Mouse (Mus musculus) 416B (cell line): ENCODE measurements around the gene Slc46a2.

ENCODE experiments used
- DNase-seq: peaks from one replicate; pipeline ENCODE4 v3.0.0; 2011; ENCODE audit warnings: low read depth

Gene Slc46a2

DNA sequence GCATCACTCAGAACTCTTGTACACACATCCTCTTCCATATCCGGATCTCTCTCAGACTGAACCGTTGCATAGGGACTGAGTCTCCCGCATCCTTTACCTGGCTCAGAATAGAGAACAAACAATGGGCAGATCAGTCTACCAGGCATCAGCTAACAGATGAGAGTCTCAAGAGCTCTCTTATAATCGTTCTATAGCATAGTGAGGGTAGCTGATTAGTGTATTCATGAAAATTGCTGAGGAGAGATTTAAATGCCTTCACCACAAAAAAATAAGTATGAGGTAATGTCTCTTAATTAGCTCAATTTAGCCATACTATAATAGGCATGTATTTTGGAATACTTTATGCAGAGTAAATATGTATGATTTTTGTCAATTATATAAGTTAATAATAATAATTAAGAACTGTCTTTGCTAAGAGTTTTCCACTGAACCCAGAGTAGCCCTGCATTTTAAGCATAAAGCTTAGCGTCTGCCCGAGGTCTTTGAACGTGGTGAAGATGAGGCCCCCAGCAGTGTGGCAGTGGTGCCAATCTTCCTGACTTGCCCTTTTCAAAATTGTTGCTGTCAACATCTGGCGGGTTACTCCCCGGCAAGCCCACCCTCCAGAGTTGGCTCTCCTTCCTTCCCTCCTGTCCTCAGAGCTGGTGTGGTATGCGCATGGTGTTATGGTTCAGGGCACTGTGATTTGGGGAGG, 23.0 kb downstream of the Slc46a2 start:
- DNase-seq, result no peak

DNA sequence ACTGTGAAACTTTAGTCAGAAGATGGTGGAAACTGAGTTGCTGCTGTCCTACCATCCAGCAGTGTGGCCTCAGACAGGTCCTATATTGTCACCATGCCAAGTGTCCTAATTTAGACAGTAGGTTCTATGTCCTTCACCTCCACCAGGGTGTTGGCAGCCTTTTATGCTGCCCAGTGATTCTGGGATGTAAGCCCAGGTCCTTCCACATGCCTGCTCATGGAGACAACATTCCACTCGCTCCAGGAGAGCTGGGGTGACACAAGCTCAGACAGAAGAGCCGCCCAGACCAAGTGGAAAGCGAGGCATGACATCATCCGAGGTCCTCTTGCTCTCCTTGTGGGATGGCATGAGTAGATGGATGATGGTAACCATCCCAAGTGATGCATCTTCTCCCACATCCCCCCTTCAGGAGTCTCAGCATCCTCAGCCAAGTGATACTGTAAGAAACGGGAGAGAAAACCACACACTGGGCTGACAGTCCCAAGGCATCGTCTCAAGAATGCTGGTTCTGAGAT, 24.7 kb downstream of the Slc46a2 start:
- no peak for DNase-seq

DNA sequence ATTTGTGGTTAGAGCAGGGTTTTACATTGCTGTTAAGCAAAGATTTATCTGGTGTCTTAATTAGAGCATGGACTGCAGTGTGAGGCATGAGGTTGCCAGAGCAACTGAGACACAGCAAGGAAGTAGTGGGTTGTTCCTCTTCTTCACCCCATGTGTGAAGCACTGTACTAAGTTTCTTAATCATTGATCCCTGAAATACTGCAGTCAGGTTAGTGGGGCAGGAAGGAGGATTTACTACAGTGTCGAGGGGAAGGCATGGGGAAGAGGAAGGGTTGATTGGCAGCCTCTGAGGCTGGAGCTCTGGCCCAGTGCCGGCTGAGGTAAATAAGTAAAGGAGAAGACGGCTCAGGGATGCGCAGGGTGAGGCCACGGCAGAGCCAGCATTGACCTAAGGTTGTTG, 26.8 kb downstream of the Slc46a2 start:
- DNase-seq, result no peak

DNA sequence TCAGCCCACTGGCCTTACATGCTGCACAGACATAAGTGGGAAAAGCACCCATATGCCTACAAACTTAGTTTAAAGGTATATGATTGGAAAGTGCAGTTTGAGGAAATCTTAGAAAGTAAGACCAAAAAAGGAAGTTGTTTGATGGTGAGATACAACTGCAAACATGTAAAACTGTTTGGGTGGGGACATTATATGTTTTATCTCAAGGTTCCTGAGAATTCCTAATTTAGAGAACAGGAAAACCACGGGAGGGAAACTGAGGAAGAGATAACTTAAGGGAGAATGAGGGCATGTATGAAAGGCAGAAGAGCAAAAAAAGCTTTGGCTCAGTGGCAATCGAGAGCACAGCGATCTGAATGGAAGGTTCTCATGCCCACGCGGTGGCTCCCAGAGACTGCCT, 27.8 kb downstream of the Slc46a2 start:
- no peak for DNase-seq

DNA sequence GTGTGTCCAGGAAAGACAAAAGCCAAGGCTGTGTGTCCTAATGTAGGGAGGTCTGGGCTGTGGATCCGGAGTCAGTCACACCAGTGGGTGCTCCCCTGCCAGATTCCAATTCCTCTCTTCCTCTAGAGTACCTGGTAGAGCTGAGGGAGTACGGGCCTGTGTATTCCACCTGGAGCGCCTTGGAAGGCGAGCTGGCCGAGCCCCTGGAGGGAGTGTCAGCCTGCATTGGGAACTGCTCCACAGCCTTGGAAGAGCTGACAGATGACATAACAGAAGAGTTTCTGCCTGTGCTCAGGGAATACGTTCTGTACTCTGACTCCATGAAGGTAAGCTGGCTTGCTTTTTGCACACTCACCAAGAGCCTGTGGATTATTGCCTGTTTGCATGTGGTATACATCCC, 28.6 kb downstream of the Slc46a2 start:
- no peak for DNase-seq

DNA sequence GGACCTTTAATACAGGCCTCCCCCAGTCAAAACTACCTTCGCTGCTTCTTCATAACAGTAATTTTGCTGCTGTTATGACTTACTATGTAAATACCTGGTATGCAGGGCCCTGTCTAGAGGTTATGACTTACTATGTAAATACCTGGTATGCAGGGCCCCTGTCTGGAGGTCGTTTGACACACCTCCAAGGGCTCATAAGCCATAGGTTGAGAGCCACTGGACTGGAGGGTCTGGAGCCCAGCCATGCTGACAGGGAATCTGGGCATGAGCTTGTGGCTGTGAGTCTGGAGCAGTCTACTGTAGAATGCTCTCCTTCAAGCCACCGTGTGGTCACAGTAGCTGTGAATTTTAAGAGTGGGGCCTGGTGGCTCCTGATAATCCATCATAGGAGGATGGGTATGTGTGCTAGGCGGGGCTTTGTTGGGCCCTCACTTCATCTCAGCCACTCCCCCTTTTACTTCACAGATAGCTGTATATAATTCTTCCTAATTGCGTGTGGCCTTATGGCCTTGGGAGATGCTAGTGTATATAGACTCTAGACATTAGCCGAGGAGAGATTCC, 30.6 kb downstream of the Slc46a2 start:
- no peak for DNase-seq

DNA sequence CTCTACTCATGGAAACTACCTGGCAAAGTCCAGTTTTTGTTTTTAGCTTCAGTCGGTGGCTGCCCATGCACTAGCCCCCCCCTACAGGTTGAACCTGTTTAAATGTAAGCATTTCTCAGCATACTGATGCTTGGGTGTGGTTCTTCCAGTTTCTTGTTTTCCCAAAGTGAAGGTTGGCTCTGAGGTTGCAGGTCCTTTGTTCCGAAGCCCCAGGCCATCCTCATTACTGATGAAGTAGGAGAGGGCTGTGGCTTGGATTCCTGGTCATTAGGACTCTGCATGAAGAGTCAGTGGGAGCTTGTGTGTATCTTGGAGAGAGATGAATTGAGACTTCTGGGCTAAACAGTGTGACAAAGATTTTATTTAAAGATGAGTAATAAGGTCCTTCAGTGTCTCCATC, 33.6 kb downstream of the Slc46a2 start:
- DNase-seq, result no peak

DNA sequence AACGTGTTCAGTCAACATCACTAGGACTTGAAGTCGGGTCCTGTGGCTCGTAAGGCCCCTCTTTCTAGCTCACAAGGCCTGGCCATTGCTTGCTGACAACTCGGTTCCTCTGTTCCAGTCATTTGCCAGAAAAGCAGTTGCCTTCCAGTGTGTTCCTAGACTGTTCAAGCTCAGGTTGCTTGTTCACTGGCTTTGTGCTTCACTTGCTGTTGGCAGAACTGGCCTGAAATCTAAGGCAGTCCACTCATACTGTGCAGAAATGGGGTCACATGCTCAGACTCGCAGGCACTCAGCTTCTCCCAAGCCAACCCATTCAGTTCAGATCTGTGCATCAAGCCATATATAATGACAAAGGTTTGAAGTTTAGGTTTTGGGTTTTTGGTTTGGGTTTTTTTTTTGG, 34.1 kb downstream of the Slc46a2 start:
- no peak for DNase-seq

DNA sequence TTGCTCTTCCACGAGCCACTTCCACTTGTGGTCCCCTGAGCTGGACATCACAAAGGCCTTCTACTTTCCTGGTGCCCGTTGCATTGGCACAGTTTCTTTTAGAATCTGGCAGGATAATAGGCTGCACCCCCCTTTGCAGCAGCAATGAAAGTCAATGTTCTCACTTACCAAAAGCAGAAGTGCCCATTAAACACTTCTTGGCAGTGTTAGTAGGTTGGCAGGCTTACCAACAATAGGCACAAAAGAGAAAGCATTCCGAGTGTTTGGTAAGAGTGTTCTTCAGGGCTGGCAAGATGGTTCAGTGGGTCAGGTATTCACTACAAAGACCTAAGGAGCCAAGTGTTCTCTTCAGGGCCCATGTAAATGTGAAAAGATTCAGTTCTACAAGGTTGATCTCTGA, 35.4 kb downstream of the Slc46a2 start:
- no peak for DNase-seq

DNA sequence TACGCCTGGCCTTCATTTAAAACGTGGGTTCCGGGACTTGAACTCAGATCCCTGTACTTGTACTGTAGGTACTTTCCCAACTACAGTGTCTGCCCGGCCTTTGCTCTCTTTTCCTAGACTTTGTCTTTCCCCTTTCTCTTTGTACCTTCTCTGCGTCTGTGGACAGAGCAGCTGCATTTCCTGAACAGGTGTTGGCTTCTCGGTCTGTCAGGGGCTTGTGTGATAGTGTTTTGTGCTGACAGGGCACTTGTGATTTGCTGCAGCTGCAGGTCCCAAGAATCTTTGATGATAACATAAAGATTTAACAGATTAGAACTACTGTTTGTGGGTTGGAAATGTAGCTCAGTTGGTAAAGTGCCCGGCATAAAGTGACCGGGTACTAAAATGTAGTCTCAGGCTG, 36.3 kb downstream of the Slc46a2 start:
- DNase-seq, result no peak

DNA sequence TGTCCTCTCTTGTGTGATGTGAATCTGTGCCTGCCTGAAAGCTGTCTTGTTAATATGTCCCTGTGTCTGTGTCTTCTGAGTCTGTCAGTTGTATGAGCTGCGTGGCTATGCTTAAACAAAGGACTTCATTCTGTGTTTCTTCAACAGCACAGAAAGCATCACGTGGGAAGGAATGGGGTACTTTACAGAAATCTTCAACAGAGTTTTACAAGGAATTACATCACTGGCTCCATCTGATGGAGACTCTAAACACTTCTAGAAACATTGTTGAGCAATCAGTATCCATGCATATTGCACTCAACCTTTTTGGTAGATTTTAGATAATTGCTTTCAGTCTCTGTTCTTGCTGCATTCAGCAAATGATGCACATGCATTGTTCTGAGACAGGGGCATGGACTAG, 37.8 kb downstream of the Slc46a2 start:
- no peak for DNase-seq

DNA sequence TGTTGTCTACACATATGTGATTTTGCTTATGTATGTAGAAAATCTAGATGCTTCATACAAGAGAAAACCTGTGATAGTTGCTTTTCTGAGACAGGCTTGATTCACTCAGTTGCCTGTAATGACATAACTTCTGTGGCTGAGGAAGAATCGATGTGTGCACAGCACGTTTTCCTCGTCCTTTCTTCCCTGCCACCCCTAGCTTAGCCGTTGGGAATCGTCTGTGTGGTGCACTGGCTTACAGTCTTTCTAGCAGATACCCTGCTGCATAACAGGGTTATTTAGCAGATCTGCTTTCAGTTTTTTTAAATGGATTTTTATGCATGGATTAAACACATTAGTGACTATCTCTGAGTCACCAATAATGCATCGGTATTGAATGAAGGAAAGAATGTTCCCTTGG, 38.3 kb downstream of the Slc46a2 start:
- DNase-seq, result no peak

DNA sequence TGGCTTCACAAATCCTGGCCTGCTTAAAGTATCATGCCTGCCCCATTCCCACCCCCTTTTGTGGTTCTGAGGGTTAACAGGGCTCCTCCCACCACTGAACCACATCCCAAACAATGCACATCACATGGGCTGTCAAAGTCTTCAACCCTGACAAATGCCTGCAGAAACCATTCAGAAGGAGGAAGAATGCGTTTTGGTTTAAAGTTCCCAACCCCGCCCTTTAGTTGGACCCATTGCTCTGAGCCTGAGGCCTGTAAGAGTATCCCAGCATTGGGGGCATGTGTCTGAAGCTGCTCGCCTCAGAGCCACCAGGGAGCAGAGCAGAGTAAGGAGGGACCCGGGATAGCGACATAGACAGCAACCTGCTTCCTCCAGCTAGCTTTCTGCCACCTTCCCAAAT, 41.0 kb downstream of the Slc46a2 start:
- DNase-seq, result peak; percentile 84

DNA sequence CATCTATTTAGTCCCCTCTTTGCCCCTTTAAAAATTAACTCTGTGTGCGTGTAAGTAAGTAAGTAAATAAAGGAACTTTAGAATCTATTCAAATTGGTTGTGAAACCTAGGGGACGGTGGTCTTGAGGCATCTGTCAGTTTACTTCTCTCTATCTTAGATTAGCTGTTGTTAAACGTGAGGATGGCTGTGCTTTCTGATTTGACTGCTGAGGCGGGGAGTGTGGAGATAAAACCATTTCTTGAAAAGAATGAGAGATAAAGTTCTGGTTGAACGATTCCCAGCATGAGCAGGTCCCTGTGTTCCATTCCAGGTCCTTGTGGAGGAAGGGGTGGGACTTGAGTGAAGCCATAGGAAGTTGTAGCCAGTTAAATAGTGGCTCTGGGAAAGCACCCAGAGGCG, 41.6 kb downstream of the Slc46a2 start:
- no peak for DNase-seq

DNA sequence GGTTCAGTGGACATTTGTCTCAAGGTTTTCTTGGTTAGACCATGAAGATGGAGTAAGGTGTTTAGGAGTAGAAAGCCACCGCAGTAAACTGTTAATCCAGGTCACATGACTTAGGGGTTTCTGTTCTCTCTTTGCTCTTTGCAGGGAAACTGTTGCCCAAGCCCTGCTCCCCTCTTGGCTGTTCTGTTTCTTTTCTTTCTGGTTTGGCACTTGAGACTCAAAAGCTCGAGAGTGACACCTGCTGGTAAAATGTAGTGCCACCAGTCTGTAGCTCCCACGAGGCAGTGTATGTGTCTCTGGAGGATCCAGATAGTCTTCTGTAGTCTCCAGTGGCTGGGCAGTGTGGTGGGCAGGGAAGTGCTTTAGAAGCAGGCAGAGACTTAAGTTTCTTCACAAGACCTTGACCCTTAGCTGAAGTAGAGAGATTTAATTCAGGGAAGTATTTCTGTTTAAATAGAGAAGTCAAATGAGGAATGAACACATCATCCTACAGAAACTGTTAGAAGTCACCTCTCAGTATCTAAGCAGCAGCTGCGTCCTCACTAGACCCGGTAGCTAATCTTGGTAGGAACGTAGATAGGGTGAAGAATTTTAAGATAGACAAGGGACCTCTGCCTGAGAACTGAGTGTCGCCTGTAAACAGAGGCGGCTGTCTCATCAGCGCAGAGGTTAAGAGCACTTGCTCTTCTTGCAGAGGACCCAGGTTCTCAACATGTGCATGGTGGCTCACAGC, 43.8 kb downstream of the Slc46a2 start:
- peak; percentile 89 for DNase-seq

DNA sequence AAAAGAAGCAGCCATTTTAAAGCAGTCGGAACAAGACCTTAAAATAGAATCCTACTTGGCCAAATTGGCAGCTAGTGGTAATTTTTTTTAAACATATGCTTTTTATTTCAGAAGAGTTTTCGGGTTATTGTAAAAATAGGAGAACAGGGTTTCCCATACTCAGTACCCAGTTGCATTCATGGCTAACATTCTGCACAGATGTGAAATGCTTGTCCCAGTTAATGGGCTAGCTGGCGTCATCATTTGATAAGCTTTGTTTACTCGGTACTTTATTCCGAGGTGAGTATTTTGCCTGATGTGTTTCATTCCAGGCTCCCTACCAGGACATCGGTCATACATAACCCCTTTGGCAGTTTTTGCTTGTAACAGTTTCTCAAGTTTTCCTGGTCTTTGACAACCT, 44.4 kb downstream of the Slc46a2 start:
- DNase-seq, result no peak

DNA sequence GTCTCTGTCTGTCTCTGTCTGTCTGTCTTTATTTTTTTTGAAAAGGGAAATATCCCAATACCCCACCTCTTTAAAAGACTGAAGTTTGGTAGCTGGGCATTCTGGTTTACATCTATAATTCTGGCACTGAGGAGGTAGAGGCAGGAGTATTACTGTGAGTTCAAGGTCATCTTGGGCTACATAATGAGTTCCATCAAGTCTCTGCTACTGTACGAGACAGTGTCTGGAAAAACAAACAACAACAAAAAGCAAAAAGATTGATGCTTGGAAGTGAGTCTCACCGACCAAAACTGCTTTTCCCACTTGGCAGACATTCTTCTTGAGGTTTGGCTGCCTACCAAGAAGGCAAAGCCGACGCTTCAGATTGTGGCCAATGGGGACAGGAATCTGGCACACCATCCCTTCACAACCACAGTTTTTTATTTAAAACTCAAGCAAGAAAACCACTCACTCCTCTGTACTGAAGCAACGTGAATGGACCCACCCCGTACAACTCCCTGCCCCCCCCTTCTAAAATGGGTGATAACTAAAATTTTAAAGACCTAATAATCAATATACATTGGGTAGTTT, 45.3 kb downstream of the Slc46a2 start:
- DNase-seq, result peak; percentile 86

DNA sequence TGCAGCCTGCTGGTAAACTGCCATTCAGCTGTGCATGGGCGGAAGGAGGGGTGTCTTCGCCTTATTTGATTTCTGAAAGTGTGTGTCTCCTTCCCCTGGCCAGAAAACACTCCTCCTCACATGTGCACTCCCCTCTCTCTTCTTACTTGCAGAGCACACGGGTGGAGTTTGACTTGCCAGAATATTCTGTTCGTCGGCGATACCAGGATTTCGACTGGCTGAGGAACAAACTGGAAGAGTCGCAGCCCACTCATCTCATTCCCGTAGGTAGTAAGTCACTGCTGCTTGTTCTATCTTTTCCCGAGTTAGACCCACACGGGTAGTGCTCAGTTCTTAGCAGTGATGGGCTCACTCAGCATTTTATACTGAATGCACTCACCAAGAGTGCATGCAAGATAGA, 46.8 kb downstream of the Slc46a2 start:
- DNase-seq, result no peak

DNA sequence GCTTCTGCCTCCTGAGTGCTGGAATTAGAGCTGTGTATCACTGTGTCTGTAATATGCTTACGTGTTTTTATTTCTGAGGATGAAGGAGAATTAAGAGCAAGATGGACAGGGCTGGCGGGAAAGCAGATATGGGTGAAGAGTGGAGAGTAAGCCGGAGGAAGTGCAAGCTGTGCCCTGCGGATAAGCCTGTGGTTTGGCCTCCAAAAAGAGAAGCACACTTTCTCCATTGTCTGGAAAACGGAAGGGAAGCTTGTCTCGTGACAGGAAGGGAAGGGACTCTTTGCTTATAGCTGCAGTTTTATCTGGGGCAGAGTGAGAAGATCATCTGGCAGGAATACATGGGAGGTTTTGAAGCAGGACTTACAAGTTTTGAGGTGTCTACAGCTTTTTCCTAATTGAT, 51.0 kb downstream of the Slc46a2 start:
- peak; percentile 83 for DNase-seq

DNA sequence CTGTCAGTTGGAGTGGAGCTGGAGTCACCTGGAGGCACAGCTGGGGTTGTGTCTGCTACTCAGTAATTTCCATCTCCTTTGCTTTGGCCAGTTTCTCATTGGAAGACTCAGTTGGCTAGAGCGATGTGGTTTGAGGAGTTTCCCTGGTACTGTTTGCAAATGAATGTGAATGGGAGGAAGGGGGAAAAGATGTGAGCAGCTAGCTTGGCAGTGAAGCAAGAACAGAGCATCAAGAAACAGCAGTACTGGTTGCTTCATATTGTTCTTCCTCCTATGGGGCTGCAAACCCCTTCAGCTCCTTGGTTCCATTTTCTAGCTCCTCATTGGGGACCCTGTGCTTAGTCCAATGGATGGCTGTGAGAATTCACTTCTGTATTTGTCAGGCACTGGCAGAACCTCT, 52.5 kb downstream of the Slc46a2 start:
- no peak for DNase-seq

DNA sequence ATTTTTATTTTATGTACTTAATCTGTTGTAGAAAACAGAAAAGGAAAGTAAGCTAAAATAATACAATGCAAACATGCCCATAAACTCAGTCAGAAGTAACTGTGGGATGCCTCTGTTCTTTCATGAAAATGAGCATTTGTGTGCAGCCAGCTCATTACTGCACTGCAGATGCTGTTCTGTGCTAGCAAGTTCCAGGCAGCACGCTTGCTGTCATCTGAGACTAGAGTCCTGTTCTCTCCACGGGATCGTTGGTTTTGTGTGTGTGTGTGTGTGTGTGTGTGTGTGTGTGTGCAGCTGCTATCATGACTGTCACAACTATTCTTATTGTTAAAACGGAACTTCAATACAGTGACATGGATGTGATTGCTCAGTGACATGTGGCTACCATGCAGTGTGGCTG, 53.0 kb downstream of the Slc46a2 start:
- DNase-seq, result no peak

DNA sequence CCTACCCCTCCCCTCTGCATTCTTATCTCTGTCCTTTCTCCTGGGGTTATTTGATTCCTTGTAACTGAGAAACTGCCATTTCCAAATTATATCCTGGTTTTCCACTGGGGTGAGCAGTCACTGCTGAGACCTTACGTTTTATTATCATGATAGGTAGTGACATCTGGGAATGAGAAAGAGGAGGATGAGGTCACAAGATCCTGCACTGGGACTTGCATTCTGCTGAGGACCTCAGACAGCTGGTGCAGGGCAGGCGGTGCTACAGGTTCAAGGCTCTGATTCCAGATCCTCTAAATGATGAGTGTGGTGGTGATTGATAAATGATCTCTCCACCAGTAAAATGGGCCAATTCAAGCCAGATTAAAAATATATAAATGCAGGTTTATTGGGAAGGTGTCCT, 54.4 kb downstream of the Slc46a2 start:
- no peak for DNase-seq
